Mouse (Mus musculus): ENCODE results near the gene Kyat3.
A peak's percentile ranks its signal among the peaks of the same experiment; 100 is the strongest.

Gene Kyat3

DNA sequence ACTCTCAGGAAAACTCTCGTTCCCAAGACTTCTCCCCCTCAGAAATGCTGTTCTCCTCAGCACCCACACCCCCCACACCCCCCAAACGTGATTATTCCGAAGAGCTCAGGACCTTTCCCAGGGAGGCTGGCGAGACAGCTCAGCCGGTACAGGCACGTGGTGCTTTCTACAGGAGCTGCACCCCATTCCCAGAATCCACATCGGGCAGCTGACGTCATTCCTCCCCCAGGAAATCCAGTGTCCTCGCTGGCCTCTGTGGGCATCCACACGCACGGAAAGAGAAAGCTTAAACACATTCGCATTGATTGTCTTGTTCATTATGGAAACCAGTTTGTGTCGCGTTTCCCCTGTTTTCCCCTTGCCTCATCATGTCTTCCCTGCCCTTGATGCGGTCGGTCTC lies 48.3 kb downstream of the Kyat3 start:
- no peak for DNase-seq

- DNase-seq: no peak
Measured at GRCm38 (mm10) chr3:142755132-142755867, 54.4 kb downstream of the Kyat3 start.

GRCm38 (mm10) chr3:142757841-142758240 lies 57.0 kb downstream of the Kyat3 start:
- no peak for DNase-seq

DNA sequence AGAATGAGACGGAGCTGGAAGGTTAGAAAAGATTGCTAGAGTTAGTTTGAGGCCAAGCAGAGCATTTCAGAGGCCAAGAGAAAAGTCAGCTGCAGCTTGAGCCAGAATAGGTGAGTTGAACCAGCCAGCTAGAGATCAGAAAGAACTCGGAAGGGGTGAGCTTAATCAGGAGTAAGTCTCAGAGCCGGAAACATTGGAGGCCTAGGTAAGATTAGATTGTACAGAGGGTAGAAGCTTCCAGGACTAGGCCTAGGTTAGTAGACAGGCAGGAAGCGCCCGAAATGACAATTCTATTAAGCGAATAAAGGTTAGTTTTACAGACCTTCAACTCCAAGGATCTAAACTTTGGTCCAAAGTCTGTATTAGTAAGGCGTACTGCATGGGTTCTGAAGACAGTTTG lies 57.7 kb downstream of the Kyat3 start:
- DNase-seq: no peak

GRCm38 (mm10) chr3:142760356-142760755 lies 59.5 kb downstream of the Kyat3 start:
- no peak for DNase-seq

DNA sequence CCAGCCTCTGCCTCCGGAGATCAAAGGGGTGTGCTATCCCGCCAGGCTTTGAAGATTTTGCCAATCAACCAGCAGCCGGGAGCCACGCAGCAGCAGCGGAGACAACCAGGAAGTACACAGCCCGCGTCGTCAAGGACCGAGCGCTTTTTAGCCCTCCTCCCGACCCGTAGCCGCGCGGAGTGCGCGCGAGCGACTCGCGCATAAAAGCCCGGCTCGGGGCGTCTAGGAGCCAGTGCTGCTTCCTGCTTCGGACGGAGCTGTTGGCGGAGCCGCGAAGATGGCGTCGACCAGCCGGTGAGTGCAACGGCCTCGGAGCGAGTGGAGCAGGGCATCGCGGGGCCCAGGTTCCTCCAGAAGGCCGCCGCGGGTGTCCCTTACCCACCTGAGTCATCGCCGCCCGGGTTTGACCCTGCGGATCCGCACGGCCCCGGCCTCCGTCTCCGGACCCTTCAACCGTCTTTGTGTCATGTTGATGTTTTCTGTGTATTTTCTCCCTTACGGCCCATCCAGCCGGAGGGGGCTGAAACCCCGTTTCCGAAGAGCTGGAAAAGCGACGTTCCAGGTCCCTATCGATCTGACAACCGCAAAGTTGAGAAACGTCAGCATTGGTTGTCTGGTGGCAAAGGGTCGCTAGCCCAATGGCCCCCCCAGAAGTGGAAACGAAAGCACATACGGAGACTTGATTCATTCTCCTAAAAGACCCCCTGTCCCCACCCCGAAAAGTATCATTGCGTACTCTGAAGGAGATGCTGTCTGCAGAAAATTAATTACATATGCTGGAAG lies 64.3 kb downstream of the Kyat3 start, which contains the start of gene Gtf2b:
Gene Gtf2b (plus strand): TSS at position 51 of the 783 bp plus-strand sequence.
- peak; percentile 89 for DNase-seq

GRCm38 (mm10) chr3:142765778-142766165 lies 64.9 kb downstream of the Kyat3 start:
- no peak for DNase-seq

- no peak for DNase-seq
Measured at GRCm38 (mm10) chr3:142768498-142768897, 67.6 kb downstream of the Kyat3 start.

DNA sequence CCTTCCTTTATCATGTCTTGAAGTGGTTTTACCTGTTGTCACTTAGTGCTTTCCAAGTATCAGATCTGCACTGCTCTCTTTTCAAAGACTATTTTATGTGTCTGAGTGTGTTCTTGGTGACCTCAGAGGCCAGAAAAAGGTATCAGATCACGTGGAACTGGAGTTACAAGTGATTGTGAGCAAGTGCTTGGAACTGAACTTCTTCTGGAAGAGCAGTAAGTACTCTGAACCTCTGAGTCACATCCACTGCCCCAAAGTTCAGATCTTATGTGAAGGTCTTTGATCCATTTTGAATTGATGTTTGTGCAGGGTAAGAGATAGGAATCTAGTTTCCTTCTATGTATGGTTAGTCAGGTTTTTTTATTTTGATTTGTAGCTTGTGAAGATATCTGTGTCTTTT lies 69.7 kb downstream of the Kyat3 start:
- no peak for DNase-seq

DNA sequence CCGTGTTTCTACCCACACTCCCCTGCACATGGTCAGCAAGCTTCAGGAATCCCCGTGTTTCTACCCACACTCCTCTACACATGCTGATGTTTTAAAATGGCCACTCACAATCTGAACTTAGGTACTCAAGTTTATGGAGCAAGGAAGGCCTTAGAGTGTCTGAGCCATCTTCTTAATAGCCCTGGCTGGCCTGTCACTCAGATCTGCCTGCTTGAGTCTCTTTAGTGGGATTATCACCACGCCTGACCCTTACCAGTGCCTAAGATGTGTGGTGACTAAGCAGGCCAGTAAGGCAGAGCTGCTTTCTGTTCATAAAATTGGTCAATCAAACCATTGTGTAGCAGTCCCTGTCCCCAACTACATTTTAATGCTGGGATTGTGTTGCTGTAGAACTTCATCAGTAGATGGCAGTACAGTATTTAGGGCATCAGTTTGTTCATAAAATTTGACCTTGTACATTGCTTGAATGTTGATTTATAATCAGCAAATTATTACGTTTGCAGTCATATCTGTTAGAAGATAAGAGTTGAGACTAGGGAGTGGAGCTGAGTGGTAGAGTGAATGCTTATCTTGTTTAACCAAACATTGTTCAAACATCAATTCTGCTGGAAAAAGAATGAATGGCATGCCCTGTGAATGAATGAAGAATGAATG lies 72.8 kb downstream of the Kyat3 start:
- no peak for DNase-seq

DNA sequence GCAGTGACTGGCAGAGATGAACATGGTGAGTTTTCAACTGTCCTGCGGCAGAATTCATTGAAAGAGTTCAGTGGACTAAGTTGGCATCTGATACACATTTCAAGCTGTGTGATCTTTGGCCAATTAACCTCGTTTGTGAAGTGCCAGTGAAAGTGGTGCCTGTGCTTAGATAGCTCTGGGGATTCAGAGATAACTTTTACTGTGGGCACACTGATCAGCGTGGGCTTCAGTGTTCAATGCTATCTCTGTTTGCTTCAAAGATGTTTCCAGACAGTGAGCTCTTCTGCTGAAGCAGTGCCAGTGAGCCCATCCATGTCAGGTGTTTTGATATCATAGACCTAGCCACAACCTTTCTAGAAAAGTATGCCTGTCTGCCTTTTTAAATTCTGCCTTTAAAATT lies 76.4 kb downstream of the Kyat3 start:
- DNase-seq: no peak

DNA sequence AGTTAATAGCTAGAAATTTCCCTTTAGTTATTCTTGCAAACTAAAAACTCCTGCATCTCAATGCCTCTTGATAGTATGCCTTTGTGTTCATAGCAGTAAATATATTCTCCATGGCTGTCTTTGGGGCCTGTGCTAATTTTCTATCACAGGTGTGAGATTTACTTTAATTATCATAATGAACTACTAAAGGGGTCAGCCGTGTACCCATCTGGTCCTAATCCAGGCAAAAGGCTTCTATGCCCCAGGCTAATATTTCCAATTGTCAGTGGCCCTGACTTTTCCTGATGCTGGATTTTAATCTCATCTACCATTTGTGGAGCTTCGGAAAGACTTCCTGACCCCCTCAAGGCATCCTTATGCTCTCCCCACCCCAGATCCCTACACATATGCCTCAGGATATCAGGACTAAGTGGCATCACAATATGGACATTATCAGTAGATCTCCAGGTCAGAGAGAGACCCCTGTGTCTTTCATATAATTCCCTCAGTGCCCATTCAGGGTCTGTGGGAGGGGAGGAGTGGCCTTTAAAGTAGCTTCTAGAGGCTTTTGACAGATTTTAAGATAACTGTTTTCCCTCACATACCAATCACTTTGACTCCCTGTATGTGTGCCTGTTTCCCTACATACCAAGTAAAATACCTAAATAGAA lies 85.7 kb downstream of the Kyat3 start:
- DNase-seq: no peak

- no peak for DNase-seq
Measured at GRCm38 (mm10) chr3:142795587-142795986, 94.7 kb downstream of the Kyat3 start.
